Comparison of ENCODE assay signal across 10 mouse cellular contexts in genomic region chr19:7204898-7205297, GRCm38 (mm10). TPM values are rescaled to one million over a fixed set of nuclear protein-coding genes. Genes with fewer than 3 reads are reported as not detected.
A peak's percentile ranks its signal among the peaks of the same experiment; 100 is the strongest.
DNase-seq lines count a peak whose midpoint lies in the region; ATAC-seq and TF ChIP-seq lines count a peak whose summit lies in the region.
"Had no signal": no experiment of that assay in that cellular context is flagged by ENCODE, and none has a peak within 500 bp of the region (broad histone marks: within the 10 kb centered on the region; RNA-seq: fewer than 3 reads in every experiment).

No protein-coding gene starts in this region.

- peaks cover 8% of the 10 kb centered on the region; the same call in 1 of the 2 replicates for H3K36me3 ChIP-seq in liver, adult 2 months (ENCODE audit: control insufficient read depth, insufficient read depth, low read length)
- peaks cover 42% of the 10 kb centered on the region for H3K36me3 ChIP-seq in embryonic facial prominence, embryonic 13.5 days
- peaks cover 46% of the 10 kb centered on the region for H3K36me3 ChIP-seq in limb, embryonic 10.5 days
- H3K36me3 ChIP-seq in neural tube, embryonic 15.5 days: peaks cover 41% of the 10 kb centered on the region

- H3K9me3 ChIP-seq in embryonic facial prominence, embryonic 13.5 days: no peaks in the 10 kb centered on the region
- no peaks in the 10 kb centered on the region for H3K9me3 ChIP-seq in limb, embryonic 10.5 days (replicated peaks)
- H3K9me3 ChIP-seq in neural tube, embryonic 15.5 days (replicated peaks): no peaks in the 10 kb centered on the region

- 0 out of 2 replicates have a peak overlapping the region, but pooled peaks have one; percentile 18 for H3K4me3 ChIP-seq in liver, adult 2 months (ENCODE audit: insufficient read depth, low read depth, low read length)
- H3K4me3 ChIP-seq in embryonic facial prominence, embryonic 13.5 days: peak overlapping the region; percentile 85
- H3K4me3 ChIP-seq in limb, embryonic 10.5 days: peak overlapping the region; percentile 90
- peak overlapping the region; percentile 69 for H3K4me3 ChIP-seq in neural tube, embryonic 15.5 days (replicated peaks)

- DNase-seq in liver, adult 2 months (ENCODE audit: extremely low read depth, low read depth, low spot score): no peak
- no peak for DNase-seq in liver
- no peak for DNase-seq in limb, embryonic 10.5 days (ENCODE audit: low spot score)
- no peak for DNase-seq in thymus, adult 18-20 months
- no peak for DNase-seq in ovary, adult 18-20 months (ENCODE audit: low spot score)
- no peak for DNase-seq in kidney, postnatal 10 days
- DNase-seq: right cerebral cortex, adult 18-20 months had no signal

- ATAC-seq in embryonic facial prominence, embryonic 13.5 days (ENCODE audit: insufficient number of reproducible peaks, insufficient read depth, low FRiP score, low TSS enrichment, low read depth): no peak
- no peak for ATAC-seq in neural tube, embryonic 15.5 days (ENCODE audit: low FRiP score)
- ATAC-seq: activated CD4-positive, CD25-positive, alpha-beta regulatory T cell, adult 4 months had no signal

- no peaks in the 10 kb centered on the region for H3K79me2 ChIP-seq in liver, adult 2 months (ENCODE audit: control insufficient read depth, insufficient read depth, low read length)

- WGBS in liver, adult 2 months: 75% methylated on average over 2 of the region's 2 CpGs
- WGBS in embryonic facial prominence, embryonic 13.5 days: 58% methylated on average over 2 of the region's 2 CpGs
- WGBS in limb, embryonic 10.5 days: 77% methylated on average over 2 of the region's 2 CpGs
- WGBS in neural tube, embryonic 15.5 days: 71% methylated on average over 2 of the region's 2 CpGs

- peaks cover 5% of the 10 kb centered on the region; the same call in 1 of the 2 replicates for H3K4me1 ChIP-seq in liver, adult 2 months (ENCODE audit: control insufficient read depth, insufficient read depth, low read length)
- H3K4me1 ChIP-seq in embryonic facial prominence, embryonic 13.5 days: peaks cover 23% of the 10 kb centered on the region
- peaks cover 34% of the 10 kb centered on the region for H3K4me1 ChIP-seq in limb, embryonic 10.5 days
- peaks cover 36% of the 10 kb centered on the region for H3K4me1 ChIP-seq in neural tube, embryonic 15.5 days

- TF ChIP-seq POLR2A in liver, adult 2 months (IDR thresholded peaks at IDR 0.05; ENCODE audit: extremely low read depth, insufficient read depth, low read length): no peak

- no peak for TF ChIP-seq CTCF in liver, adult 2 months (IDR thresholded peaks at IDR 0.05; ENCODE audit: low read depth, low read length)

- peak overlapping the region; percentile 84 for H3K4me2 ChIP-seq in embryonic facial prominence, embryonic 13.5 days
- peak overlapping the region; percentile 66 for H3K4me2 ChIP-seq in neural tube, embryonic 15.5 days

- H3K9ac ChIP-seq in liver, adult 2 months (ENCODE audit: low read depth, low read length): peak overlapping the region; percentile 75; the same call in 1 of the 2 replicates
- peak overlapping the region; percentile 87 for H3K9ac ChIP-seq in embryonic facial prominence, embryonic 13.5 days
- H3K9ac ChIP-seq in neural tube, embryonic 15.5 days (replicated peaks): peak overlapping the region; percentile 94

- H3K27ac ChIP-seq in liver, adult 2 months (replicated peaks; ENCODE audit: insufficient read depth, low read depth, low read length): no peak overlapping the region
- peak overlapping the region; percentile 96; the same call in 1 of the 2 replicates for H3K27ac ChIP-seq in embryonic facial prominence, embryonic 13.5 days
- H3K27ac ChIP-seq in limb, embryonic 10.5 days: no peak overlapping the region
- peak overlapping the region; percentile 99 for H3K27ac ChIP-seq in neural tube, embryonic 15.5 days (replicated peaks)

- no peaks in the 10 kb centered on the region for H3K27me3 ChIP-seq in liver, adult 2 months (ENCODE audit: control insufficient read depth, insufficient read depth, low read length)
- H3K27me3 ChIP-seq in embryonic facial prominence, embryonic 13.5 days: no peaks in the 10 kb centered on the region
- no peaks in the 10 kb centered on the region for H3K27me3 ChIP-seq in limb, embryonic 10.5 days (ENCODE audit: low read depth, poor library complexity, severe bottlenecking)
- H3K27me3 ChIP-seq in neural tube, embryonic 15.5 days (replicated peaks): no peaks in the 10 kb centered on the region

RNA-seq across cellular contexts. Expression of gene Otub1, which starts 1.2 kb away (rescaled TPM):
- total RNA-seq in liver, adult 2 months (2014; rRNA removed): 39.5 and 43.3 TPM in 2 replicates
- 55.9 and 61.2 TPM in 2 replicates for polyA plus RNA-seq in liver, adult 2 months (2012; rRNA removed)
- 205 and 228 TPM in 2 replicates for polyA plus RNA-seq in embryonic facial prominence, embryonic 13.5 days (2015; fragmentation: Nextera tagmentation; extraction: Ambion mirVana)
- polyA plus RNA-seq in limb, embryonic 10.5 days (2016; fragmentation: Nextera tagmentation; extraction: Ambion mirVana): 252 and 263 TPM in 2 replicates
- polyA plus RNA-seq in neural tube, embryonic 15.5 days (2015; fragmentation: Nextera tagmentation; extraction: Ambion mirVana): 226 and 235 TPM in 2 replicates

RNA-seq across cellular contexts. Expression of gene Cox8a, which starts 12.5 kb away (rescaled TPM):
- 252 and 362 TPM in 2 replicates for total RNA-seq in liver, adult 2 months (2014; rRNA removed)
- 1,697 and 1,918 TPM in 2 replicates for polyA plus RNA-seq in liver, adult 2 months (2012; rRNA removed)
- 789 and 891 TPM in 2 replicates for polyA plus RNA-seq in embryonic facial prominence, embryonic 13.5 days (2015; fragmentation: Nextera tagmentation; extraction: Ambion mirVana)
- 862 and 928 TPM in 2 replicates for polyA plus RNA-seq in limb, embryonic 10.5 days (2016; fragmentation: Nextera tagmentation; extraction: Ambion mirVana)
- polyA plus RNA-seq in neural tube, embryonic 15.5 days (2015; fragmentation: Nextera tagmentation; extraction: Ambion mirVana): 1,209 and 1,254 TPM in 2 replicates

RNA-seq across cellular contexts. Expression of gene Naa40, which starts 36.1 kb away (rescaled TPM):
- 5.3 and 7.1 TPM in 2 replicates for total RNA-seq in liver, adult 2 months (2014; rRNA removed)
- 6.1 and 9.7 TPM in 2 replicates for polyA plus RNA-seq in liver, adult 2 months (2012; rRNA removed)
- 56.9 and 57.1 TPM in 2 replicates for polyA plus RNA-seq in embryonic facial prominence, embryonic 13.5 days (2015; fragmentation: Nextera tagmentation; extraction: Ambion mirVana)
- 92.0 and 92.4 TPM in 2 replicates for polyA plus RNA-seq in limb, embryonic 10.5 days (2016; fragmentation: Nextera tagmentation; extraction: Ambion mirVana)
- 59.6 and 61.3 TPM in 2 replicates for polyA plus RNA-seq in neural tube, embryonic 15.5 days (2015; fragmentation: Nextera tagmentation; extraction: Ambion mirVana)

Comparison
In these comparisons a context has a peak if more than half of its experiments do, and no peak if none do; other contexts are left out.
1. H3K27ac ChIP-seq: peak in embryonic facial prominence, embryonic 13.5 days (single experiment) and neural tube, embryonic 15.5 days (single experiment); none in liver, adult 2 months (single experiment) and limb, embryonic 10.5 days (single experiment).
2. H3K4me3 ChIP-seq: peak in every context shown above with its lines; median percentile 90 in limb, embryonic 10.5 days; 85 in embryonic facial prominence, embryonic 13.5 days; 69 in neural tube, embryonic 15.5 days; 18 in liver, adult 2 months.
3. Peak in every context shown above with its lines, with median percentiles within 50 percentile points of each other: H3K9ac ChIP-seq.